Mouse (Mus musculus): Measurements from ENCODE around the gene Cybc1.

- TF ChIP-seq CTCF (IDR thresholded peaks at IDR 0.05; ENCODE audit: low read depth), result no peak
- TF ChIP-seq EP300 (IDR thresholded peaks at IDR 0.05; ENCODE audit: low read depth), result no peak
These were observed 35.7 kb downstream of the Cybc1 start for GRCm38 (mm10) chr11:121193415-121193814.
